Mouse (Mus musculus) c-Kit-positive CD71-positive TER-119-negative erythroid progenitor cells, embryonic 14.5 days (primary cell): ENCODE data around the gene Gusb.
A peak's percentile ranks its signal among the peaks of the same experiment; 100 is the strongest.
"Not testable (repeated sequence)": the region's sequence is repeated elsewhere in the genome, so short reads cannot be mapped to it uniquely, and the experiment has no call there.

Experiments used
- DNase-seq: peaks from one replicate; pipeline ENCODE4 v3.0.0-alpha.2; 2013; ENCODE audit warnings: low read depth

The Gusb gene

DNA sequence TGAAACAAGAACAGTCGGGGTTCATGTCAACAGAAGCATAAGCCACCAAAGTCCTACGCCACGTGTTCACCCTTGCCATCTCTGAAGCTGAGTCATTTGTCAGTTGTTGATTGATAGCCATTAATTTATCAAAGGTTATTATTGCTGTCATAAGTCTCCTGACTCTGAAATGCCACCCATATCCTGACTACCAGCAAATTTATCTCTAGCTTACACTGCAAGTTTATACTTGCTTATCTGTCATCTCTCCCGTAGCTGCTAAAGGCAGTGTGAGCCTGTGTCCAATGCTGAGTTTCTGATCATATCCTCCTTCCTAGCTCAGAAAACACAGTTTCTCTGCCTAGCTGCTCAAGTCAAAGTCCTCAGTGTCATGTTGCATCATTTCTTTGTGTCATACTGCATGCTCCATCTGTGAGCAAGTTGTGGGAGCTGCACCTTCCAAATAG is 28.0 kb downstream of the Gusb start:
- DNase-seq, result peak; percentile 57

DNA sequence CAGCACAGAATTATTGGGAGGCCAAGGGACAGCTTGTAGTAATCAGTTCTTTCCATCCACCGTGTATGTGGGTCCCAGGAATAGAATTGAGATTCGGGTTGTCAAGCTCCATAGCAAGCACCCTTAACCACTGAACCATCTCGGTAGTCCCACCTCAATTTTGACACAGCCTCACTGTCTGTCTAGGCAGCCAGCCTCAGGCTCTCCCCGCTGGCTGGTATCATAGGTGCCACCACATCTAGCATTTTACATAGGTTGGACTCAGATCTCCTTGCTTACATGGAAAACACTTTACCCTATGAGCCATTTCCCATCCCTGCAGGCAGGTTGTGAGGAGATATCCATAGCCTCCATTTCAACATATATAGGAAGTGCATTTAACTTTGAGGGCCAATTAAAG is 28.5 kb downstream of the Gusb start:
- no peak for DNase-seq

DNA sequence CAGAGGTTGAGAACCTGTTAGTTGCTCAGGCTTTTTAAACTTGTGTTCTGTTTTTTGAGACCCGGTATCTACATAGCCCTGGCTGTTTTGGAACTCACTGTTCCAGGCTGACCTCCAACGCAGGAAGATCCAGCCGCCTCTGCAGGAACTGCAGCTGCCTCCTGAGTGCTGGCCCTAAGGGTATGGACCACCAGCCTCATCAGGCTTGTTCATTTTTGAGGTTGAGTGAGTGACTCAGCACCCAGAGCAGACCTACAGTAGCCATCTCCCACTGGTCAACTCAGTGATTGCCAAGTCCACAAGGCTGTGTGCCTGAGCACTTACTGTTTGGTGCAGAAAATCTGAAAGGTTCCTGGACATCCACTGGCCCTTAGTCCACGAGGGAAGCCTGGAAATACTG is 31.4 kb downstream of the Gusb start:
- no peak for DNase-seq

DNA sequence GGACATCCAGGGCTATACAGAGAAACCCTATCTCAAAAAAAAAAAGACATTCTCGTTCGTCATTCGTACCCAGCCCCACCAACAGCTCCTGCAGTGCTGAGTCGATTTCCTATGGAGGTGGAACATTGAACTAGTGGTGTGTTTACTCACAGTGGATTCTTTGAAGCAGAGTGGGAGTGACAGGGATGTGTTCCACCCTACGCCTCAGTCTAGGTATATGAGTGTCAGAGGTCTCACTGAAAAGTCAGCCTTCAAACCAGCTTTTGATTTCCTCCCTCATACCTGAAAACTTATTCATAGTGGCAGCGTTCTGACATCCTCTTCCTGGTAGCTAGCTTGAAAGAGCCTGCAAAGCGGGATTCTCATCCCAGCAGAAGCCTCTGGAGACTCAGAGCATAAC is 34.4 kb downstream of the Gusb start:
- DNase-seq, result no peak

DNA sequence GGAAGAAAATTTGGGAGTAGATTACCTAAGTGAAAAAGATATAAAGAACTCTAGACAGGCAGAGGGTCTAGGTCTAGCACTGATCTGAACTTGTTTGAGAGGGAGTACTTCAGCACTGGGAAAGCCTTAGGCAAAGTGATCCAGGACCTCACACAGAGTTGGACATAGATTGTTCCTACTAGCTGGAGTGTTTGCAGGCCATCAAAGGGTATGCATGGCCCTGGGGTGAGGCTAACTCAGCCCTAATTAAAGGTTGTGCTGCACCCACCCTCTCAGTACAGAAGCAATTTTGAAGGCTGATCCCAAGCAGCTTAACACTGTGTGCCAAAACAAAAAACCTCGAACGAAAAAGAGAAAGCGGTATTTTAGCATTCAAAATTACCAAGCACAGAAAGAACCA is 36.4 kb downstream of the Gusb start:
- DNase-seq, result no peak

DNA sequence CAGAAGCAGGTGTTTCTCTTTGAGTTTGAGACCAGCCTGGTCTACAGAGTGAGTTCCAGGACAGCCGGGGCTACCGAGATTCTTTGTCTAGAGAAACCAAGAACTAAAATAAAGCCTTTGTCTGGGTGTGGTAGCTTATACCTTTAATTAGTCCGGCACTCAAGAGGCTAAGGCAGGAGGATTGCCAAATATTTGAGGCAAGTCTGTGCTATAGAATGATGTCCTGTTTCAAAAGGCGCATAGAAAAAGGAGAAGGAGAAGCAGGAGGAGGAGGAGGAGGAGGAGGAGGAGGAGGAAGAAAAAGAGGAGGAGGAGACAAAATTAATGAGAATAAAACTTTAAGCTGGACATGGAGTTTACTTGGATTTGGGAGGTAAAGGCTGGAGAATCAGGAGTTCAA is 39.6 kb downstream of the Gusb start:
- DNase-seq, result no peak

DNA sequence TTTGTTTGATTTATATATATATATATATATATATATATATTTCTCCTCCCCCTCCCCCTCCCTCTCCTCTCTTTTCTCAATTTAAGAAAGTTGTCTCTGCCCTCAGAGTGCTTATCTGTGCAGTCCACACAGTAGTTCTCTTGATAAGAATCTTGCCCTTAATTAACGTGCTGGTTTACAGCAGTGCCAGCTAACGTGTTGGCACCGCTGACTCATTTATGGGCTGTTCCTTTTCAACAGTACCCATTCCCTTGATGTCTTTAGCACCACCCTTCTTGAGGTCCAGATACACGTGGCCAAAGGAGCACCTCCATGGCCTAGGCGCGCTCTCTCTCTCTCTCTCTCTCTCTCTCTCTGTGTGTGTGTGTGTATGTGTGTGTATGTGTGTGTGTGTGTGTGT is 47.1 kb downstream of the Gusb start:
- DNase-seq, result no peak

DNA sequence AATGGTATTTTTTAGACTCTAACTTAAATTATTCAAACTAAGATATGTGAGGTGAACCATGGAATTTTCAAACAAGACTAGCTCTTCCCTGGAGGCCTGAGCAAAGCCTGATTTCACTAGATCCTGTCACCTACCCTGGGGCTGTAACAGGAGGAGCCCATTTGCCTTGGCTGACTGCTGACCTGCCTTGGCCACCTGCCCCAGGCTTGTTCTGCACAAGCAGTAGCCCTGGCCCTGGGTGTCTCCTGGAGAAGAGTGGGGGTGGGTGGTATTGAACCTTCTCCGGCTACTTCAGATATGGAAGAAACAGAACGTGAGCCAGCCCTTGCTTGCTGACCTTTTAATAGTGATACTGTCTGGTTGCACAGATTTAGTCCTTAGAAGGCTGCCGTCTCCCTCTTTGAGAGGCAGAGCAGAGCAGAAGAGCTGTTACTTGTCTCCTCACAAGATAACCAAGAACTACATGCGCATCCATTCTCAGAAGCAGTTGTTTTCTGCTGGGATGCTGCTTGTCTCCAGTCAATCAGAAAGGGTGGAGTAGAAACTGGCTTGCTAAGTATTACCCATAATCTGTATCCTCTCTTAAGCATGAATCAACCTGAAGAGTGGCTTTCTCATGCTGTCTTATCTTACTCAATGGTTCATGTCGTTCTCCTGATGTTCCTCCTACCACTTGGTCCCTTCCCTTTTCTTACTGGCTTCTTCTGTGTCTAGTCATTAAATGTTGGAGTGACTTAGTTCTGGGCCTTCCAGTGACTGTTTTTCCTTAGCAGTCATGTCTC is 48.2 kb downstream of the Gusb start:
- DNase-seq, result peak; percentile 75

DNA sequence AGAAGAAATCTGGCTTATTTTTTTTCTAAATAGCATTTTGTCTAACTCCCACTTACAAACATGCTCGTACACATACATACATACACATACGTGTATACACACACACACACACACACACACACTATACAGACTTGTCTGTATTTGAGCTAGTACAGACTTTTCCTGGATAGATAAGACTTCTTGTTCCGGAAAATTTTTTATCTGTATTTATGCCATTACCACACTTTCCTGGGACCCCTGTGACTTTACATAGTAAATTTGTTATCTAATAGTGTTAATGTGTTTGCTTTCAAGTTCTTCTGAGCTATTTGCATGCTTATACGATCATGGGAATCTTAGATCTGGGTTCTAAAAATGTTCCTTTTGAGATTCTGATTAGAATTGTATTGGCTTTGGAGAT is 50.7 kb downstream of the Gusb start:
- no peak for DNase-seq

DNA sequence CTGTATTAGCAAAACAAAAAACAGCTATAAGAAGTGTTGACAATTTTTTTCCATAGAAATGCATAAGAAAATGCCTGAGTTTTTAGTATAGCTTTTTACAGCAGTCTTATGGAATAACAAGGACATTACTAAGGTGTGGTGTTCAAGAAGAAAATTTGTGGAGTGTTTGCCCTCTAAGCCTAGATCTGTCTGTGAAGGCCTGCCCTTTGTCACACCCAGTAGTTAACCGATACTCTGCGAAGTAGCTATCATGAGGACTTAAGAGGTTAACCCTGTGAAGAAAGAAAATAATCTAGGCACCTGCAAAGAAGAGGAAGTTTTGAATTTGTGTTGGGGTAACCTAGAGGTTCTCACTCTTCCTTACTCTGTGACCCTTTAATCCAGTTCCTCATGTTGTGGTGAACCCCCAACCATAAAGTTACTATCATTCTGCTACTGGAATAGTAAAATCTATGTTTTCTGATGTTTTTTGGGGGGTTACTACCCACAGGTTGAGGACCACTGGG is 55.3 kb downstream of the Gusb start:
- DNase-seq, result no peak

DNA sequence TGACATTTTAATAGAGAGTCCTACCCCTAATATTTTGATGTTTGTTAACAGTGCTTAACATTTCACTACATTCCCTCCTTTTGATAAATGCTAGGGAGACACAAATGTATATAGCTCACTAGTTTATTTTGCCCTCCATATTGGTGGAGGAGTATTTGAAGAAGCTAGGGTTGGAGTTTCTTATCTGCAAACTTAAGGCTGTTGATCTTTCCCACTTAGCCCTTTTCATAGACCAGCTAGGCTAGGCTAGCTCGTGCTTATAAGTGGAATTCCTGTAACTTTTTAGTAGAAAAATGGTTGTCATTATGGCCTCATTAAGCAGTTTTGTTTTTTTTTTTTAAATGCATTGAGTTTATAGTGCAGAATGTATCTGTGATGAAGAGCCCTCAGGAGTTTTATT is 59.4 kb downstream of the Gusb start:
- DNase-seq, result no peak

DNA sequence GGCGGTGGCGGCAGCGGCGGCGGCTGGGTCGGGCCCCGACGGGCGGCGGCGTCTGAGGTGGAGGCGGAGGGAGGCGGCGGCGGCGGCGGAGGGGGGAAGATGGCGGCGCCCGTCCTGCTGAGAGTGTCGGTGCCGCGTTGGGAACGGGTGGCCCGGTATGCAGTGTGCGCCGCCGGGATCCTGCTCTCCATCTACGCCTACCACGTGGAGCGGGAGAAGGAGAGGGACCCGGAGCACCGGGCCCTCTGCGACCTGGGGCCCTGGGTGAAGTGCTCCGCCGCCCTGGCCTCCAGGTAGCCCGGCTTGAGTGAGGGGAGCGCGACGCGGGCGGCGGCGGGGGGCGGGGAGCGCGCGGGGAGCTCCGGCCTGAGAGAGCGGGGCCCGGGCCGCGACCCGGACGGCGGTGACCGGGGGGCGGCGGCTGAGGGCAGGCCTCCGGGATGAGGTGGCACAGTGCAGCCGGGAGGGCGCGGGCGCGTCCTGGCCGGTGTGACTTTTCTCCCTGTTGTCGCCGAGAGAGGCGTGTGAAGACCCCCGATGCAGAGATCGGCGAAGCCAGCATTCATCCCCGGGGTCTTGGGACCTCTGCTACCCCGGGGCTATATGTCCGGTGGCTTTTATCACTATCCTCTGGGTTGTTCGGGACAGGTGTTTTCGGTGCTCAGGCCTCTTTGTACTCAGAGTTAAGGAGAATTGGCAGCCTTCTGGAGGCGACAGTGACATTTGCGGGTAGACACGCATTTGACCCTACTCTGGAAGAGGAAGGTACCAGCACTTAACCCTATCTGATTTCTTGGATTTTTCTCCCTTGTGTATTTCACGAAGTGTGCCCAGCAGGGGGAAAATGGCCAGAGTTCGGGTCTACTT is 60.5 kb downstream of the Gusb start:
- not testable (repeated sequence) for DNase-seq

DNA sequence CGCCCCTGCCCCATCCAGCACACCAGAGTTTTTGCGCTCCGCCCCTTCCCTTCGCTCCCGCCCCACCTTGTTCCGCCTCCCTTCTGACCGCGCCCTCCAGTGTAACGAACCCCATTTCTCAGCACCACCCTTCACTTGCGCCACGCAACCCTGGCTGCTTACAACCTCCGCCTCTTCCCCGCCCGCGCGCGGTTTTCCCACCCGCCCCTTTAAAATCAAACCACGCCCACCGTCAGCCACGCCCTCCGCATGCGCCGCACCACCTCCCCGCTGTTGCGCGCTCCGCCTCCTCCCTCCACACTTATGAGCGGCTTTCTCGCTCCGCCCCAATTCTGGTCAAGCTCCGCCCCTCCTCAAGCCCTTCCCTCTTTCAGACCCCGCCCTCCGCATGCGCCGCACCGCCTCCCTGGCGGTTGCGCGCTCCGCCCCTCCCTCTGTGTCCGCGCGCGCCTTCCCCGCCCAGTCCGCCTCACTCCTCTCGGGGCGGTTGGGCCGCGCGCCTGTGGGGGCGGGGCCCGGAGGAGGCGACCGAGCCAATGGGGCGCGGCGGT is 61.3 kb downstream of the Gusb start, which contains the start of gene Vkorc1l1:
Vkorc1l1 (plus strand) TSS at position 476 of the 551 bp plus-strand sequence.
- peak; percentile 95 for DNase-seq

DNA sequence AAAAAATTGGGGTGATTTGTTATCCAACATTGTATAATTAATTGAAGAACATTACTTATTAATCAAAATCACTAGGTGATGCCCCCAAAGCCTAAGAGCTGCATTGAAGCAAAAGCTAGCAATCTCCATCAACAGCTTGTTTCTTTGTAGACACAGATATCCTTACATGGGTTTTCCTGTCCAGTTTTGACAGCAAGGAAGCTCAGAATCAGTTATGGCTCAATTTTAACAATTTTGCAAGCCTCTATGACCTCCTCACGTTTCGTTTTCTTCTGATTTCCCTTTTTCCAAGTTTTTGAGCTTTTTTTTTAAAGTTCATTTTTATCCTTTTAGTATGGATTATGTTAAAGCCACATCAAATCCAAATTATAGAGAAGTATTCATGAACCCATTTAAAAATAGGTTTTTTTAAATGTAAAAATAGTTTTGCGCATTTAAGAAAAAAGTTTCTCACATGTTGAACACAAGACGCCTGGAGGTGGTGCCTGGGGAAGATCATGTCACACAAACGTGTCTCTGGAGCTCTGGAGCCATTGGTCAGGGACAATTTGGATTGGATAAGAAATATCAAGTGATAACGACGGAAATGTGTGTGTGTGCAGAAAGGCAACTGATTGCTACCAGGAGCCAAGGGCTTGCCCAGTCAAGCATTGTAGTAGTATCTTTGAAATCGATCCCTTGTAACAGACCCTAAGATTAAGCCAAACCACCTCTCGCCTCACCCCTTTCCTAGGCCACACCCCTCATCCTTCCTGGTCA is 61.9 kb downstream of the Gusb start:
- no peak for DNase-seq

DNA sequence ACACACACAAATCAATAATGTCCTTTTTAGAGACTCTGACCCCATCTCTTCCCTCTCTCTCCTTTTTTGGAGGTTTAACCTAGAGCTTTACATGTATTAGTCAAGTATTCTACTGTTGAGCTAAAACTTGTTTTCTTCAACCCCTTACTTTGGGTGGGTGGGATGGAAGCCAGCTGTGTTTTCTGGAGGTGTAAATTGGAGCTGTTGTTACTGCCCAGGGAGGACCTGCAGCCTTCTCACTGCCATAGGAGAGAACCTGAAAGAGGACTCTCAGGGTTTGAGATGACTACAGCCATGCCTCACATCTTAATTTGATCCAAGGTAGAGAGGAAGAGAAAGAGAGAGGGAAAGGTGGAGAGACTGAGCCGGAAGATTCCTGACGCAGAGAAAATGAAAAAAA is 62.6 kb downstream of the Gusb start:
- no peak for DNase-seq
